Mouse (Mus musculus) midbrain, embryonic 14.5 days (tissue): ENCODE data around the gene Slc19a3. TPM values are rescaled to one million over a fixed set of nuclear protein-coding genes. Genes with fewer than 3 reads are reported as not detected.
A peak's percentile ranks its signal among the peaks of the same experiment; 100 is the strongest.

ENCODE experiments used
- ATAC-seq: fragments of 200-750 bp; cut with Nextera tagmentation; 2 replicates; pipeline ENCODE4 v1.8.0; 2017; ENCODE audit warnings: moderate number of reproducible peaks, moderate library complexity; ENCODE audit not compliant: low FRiP score, low TSS enrichment
- DNase-seq: peaks from one replicate; pipeline ENCODE4 v3.0.0-alpha.2; 2015
- H3K27ac ChIP-seq: fragments of 300-500 bp; sonication (generic); replicated peaks from 2 replicates; pipeline ENCODE4 v1.5.1; 2014; ENCODE audit warnings: mild to moderate bottlenecking, low read depth, low read length, moderate library complexity
- H3K27me3 ChIP-seq: fragments of 300-500 bp; sonication (generic); 2 replicates; pipeline ENCODE4 v1.6.1; 2014; ENCODE audit warnings: low read length, control low read depth, mixed read lengths; ENCODE audit not compliant: control insufficient read depth, insufficient read depth
- H3K36me3 ChIP-seq: fragments of 300-500 bp; sonication (generic); 2 replicates; pipeline ENCODE4 v1.6.1; 2014; ENCODE audit warnings: low read length, control low read depth; ENCODE audit not compliant: control insufficient read depth, insufficient read depth
- H3K4me1 ChIP-seq: fragments of 300-500 bp; sonication (generic); 2 replicates; pipeline ENCODE4 v1.6.1; 2014; ENCODE audit warnings: mild to moderate bottlenecking, antibody characterized with exemption, low read length, control low read depth; ENCODE audit not compliant: control insufficient read depth, insufficient read depth
- H3K4me2 ChIP-seq: fragments of 300-500 bp; sonication (generic); 2 replicates; pipeline ENCODE4 v1.6.1; 2014; ENCODE audit warnings: mild to moderate bottlenecking, low read length, moderate library complexity
- H3K4me3 ChIP-seq: fragments of 300-500 bp; sonication (generic); replicated peaks from 2 replicates; pipeline ENCODE4 v1.5.1; 2014; ENCODE audit warnings: low read depth, low read length
- H3K9ac ChIP-seq: fragments of 300-500 bp; sonication (generic); replicated peaks from 2 replicates; pipeline ENCODE4 v1.6.1; 2014; ENCODE audit warnings: mild to moderate bottlenecking, low read length, moderate library complexity
- H3K9me3 ChIP-seq: fragments of 300-500 bp; sonication (generic); 2 replicates; pipeline ENCODE4 v1.6.1; 2016; ENCODE audit warnings: low read length, control low read depth, mixed read lengths; ENCODE audit not compliant: control insufficient read depth
- WGBS: fragments of 180-500 bp; shearing (Covaris S2); extraction: QIAGEN DNeasy Blood & Tissue Kit; methylation state at CpG from one replicate; pipeline ENCODE4 v1.1.7; 2014; 5-methylcytosine and 5-hydroxymethylcytosine counted together
- polyA plus RNA-seq: library from polyadenylated mRNA; unstranded; fragments of >200 nt; fragmentation: Nextera tagmentation; extraction: Ambion mirVana; gene quantifications from 2 replicates; pipeline ENCODE4 v1.2.1, GENCODE M21; 2014

The Slc19a3 gene
- polyA plus RNA-seq, 1 experiment from 2014 or later: 0.79 TPM

GRCm38 (mm10) chr1:83060643-83061042, 22.4 kb upstream of the Slc19a3 start, which contains the start of gene Krtap28-13:
Krtap28-13 (plus strand) TSS chr1:83060930.
- H3K9ac ChIP-seq: no peak within 1 kb of the TSS
- no peak for ATAC-seq
- H3K27ac ChIP-seq: no peak within 1 kb of the TSS
- no peaks in the 10 kb centered on the region for H3K36me3 ChIP-seq
- no peak within 1 kb of the TSS for H3K4me3 ChIP-seq
- no peaks in the 10 kb centered on the region for H3K27me3 ChIP-seq
- no peaks in the 10 kb centered on the region; the same call in 1 of the 2 replicates for H3K9me3 ChIP-seq
- H3K4me1 ChIP-seq: no peaks in the 10 kb centered on the region
- WGBS: 93% methylated on average over 4 of the region's 4 CpGs
- H3K4me2 ChIP-seq: no peak within 1 kb of the TSS
- DNase-seq: no peak

GRCm38 (mm10) chr1:83059278-83059677, 21.0 kb upstream of the Slc19a3 start, which contains the start of gene A030005K14Rik:
A030005K14Rik (minus strand) TSS chr1:83059378.
- Histone ChIP-seq H3K36me3 (no peaks in the 10 kb centered on the region), H3K9ac (no peak within 1 kb of the TSS), H3K4me3 (no peak within 1 kb of the TSS), H3K4me2 (no peak within 1 kb of the TSS), H3K4me1 (no peaks in the 10 kb centered on the region), H3K27ac (no peak within 1 kb of the TSS), H3K9me3 (no peaks in the 10 kb centered on the region), H3K27me3 (no peaks in the 10 kb centered on the region)
- ATAC-seq (no peak), DNase-seq (no peak)
- WGBS: 89% methylated on average over 9 of the region's 9 CpGs

- no peaks in the 10 kb centered on the region for H3K36me3 ChIP-seq
- DNase-seq (no peak), ATAC-seq (no peak)
- H3K9me3 ChIP-seq: no peaks in the 10 kb centered on the region
- H3K27ac ChIP-seq: no peak overlapping the region
- 58% methylated on average over 1 of the region's 1 CpGs for WGBS
- no peak overlapping the region for H3K4me2 ChIP-seq
- no peaks in the 10 kb centered on the region for H3K27me3 ChIP-seq
- no peak overlapping the region for H3K9ac ChIP-seq
- no peaks in the 10 kb centered on the region for H3K4me1 ChIP-seq
- no peak overlapping the region for H3K4me3 ChIP-seq
Observed at GRCm38 (mm10) chr1:83058481-83058880, 20.2 kb upstream of the Slc19a3 start.

- DNase-seq: no peak
- 90% methylated on average over 5 of the region's 5 CpGs for WGBS
- no peaks in the 10 kb centered on the region for H3K27me3 ChIP-seq
- no peak within 1 kb of the TSS for H3K4me2 ChIP-seq
- no peak for ATAC-seq
- no peak within 1 kb of the TSS for H3K4me3 ChIP-seq
- no peak within 1 kb of the TSS for H3K27ac ChIP-seq
- H3K9ac ChIP-seq: no peak within 1 kb of the TSS
- no peaks in the 10 kb centered on the region for H3K36me3 ChIP-seq
- no peaks in the 10 kb centered on the region for H3K4me1 ChIP-seq
- no peaks in the 10 kb centered on the region for H3K9me3 ChIP-seq
Observed at GRCm38 (mm10) chr1:83044882-83045427, 6.7 kb upstream of the Slc19a3 start, which contains the start of gene Gm47969. Gm47969 (plus strand) TSS chr1:83044932.

- DNase-seq (no peak), ATAC-seq (no peak)
- H3K9me3 ChIP-seq: no peaks in the 10 kb centered on the region
- no peaks in the 10 kb centered on the region for H3K36me3 ChIP-seq
- 0 out of 2 replicates have a peak, but pooled peaks cover 3% of the 10 kb centered on the region for H3K4me1 ChIP-seq
- H3K4me3 ChIP-seq: no peak within 1 kb of the TSS
- H3K9ac ChIP-seq: no peak within 1 kb of the TSS
- H3K4me2 ChIP-seq: no peak within 1 kb of the TSS
- no peak within 1 kb of the TSS for H3K27ac ChIP-seq
- WGBS: 95% methylated on average over 2 of the region's 2 CpGs
- no peaks in the 10 kb centered on the region for H3K27me3 ChIP-seq
Observed at GRCm38 (mm10) chr1:83042380-83042779, 4.1 kb upstream of the Slc19a3 start, which contains the start of gene Krtap28-10. Krtap28-10 (minus strand) TSS chr1:83042480.

- DNase-seq (no peak), ATAC-seq (no peak)
- Histone ChIP-seq H3K36me3 (no peaks in the 10 kb centered on the region), H3K27me3 (no peaks in the 10 kb centered on the region; the same call in 1 of the 2 replicates), H3K27ac (no peak overlapping the region), H3K9me3 (no peaks in the 10 kb centered on the region), H3K4me3 (no peak overlapping the region), H3K4me2 (no peak overlapping the region), H3K9ac (no peak overlapping the region), H3K4me1 (0 out of 2 replicates have a peak, but pooled peaks cover 3% of the 10 kb centered on the region)
- 83% methylated on average over 4 of the region's 4 CpGs for WGBS
Observed at GRCm38 (mm10) chr1:83039080-83039479, 832 bp upstream of the Slc19a3 start.

GRCm38 (mm10) chr1:83036892-83037667, 1.2 kb downstream of the Slc19a3 start:
- no peak for ATAC-seq
- whole genome bisulfite sequencing: 67% methylated on average over 11 of the region's 11 CpGs
- H3K9me3 ChIP-seq: no peaks in the 10 kb centered on the region

GRCm38 (mm10) chr1:83034509-83034908, 3.7 kb downstream of the Slc19a3 start:
- no peak overlapping the region for H3K4me2 ChIP-seq

More at GRCm38 (mm10) chr1:83036892-83037667, 1.2 kb downstream of the Slc19a3 start:
- no peaks in the 10 kb centered on the region; the same call in 1 of the 2 replicates for H3K27me3 ChIP-seq
- H3K4me2 ChIP-seq: peak overlapping the region; percentile 73; the same call in 1 of the 2 replicates
- DNase-seq: no peak
- no peak overlapping the region for H3K4me3 ChIP-seq
- 0 out of 2 replicates have a peak, but pooled peaks cover 3% of the 10 kb centered on the region for H3K4me1 ChIP-seq
- no peak overlapping the region for H3K27ac ChIP-seq
- no peaks in the 10 kb centered on the region for H3K36me3 ChIP-seq
- H3K9ac ChIP-seq: no peak overlapping the region

More at GRCm38 (mm10) chr1:83034509-83034908, 3.7 kb downstream of the Slc19a3 start:
- no peaks in the 10 kb centered on the region for H3K9me3 ChIP-seq
- no peaks in the 10 kb centered on the region; the same call in 1 of the 2 replicates for H3K27me3 ChIP-seq
- no peak overlapping the region for H3K9ac ChIP-seq
- no peaks in the 10 kb centered on the region for H3K36me3 ChIP-seq
- H3K27ac ChIP-seq: no peak overlapping the region
- no peak overlapping the region for H3K4me3 ChIP-seq
- 0 out of 2 replicates have a peak, but pooled peaks cover 3% of the 10 kb centered on the region for H3K4me1 ChIP-seq
- 62% methylated on average over 5 of the region's 5 CpGs for WGBS
- ATAC-seq (no peak), DNase-seq (no peak)
